Mouse (Mus musculus) CD4-positive naive resting alpha-beta T cell, adult 57 days (primary cell): ENCODE results near the gene Golt1b. TPM values are rescaled to one million over a fixed set of nuclear protein-coding genes. Genes with fewer than 3 reads are reported as not detected.

Experiments used
- total RNA-seq: library from RNA; stranded (reverse); gene quantifications from one replicate; pipeline ENCODE4 v1.2.4, GENCODE M21; 2023

Gene Golt1b
- total RNA-seq: 26.7 TPM

DNA sequence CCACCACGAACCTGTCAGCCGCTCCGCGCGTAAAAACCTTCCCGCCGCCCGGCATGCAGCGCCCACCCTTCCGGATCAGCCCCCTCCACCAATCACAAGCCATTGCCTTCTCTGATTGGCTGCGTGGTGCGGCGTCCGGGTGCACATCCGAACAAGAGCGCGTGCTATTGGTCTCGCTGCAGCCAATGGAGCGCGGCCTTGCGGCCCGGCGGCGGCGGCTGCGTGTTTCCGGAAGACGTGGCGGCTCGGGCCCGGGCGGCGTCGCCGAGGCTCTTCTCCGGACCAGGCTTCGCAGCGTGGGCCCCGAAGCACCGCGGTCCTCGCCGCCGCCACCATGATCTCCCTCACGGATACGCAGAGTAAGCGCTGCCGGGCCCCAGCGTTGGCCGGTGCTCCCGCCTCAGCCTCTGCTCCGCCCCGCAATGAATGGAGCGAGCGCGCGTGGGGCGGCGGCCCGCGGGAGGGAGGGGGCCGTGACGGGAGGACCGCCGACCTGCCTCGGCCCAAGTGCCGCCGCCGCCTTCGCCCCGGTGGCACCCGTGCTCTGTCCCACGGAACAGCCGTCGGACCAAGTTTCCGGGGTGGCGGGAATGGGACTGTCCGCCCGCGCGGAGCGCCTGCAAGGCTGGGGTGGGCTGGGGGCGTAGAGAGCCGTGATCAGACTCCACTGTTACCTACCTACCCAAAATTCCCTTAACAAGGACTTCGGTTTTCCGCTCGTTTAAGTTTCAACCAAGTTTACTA, at the start of gene Golt1b, which contains the start of gene Recql:
Gene Golt1b (plus strand): TSS at position 211 of the 744 bp plus-strand sequence.
Gene Recql (minus strand): TSS at position 77 of the 744 bp plus-strand sequence.

DNA sequence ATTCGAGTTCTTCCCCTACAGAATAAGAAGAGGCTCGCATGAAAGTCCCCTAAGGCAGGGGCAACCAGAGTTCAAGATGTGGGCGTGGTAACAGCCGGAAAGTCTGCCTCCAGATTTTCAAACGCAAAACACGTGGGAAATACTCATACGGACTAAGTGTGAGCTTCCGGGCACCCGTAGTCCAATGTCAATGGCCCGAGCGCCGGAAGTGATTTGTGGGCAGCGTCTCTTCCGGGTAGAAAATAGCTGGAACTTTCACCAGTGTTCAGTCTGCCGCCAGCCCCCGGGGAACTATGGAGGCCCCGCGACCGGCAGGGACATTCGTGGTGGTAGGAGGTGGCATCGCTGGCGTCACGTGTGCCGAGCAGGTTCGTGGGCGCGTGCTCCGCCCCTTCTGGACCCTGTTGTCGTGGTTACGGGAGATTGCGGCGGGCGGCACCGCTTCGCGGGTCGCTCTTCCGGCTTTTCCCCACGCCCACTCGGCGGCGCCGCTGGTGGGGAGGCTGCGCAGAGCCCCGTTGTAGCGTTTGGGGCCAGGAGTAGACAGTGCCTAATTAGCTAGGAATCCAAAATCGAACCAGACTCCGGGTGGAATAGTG, 41.5 kb upstream of the Golt1b start, which contains the start of gene Pyroxd1:
Gene Pyroxd1 (plus strand): TSS at position 215 of the 599 bp plus-strand sequence.

DNA sequence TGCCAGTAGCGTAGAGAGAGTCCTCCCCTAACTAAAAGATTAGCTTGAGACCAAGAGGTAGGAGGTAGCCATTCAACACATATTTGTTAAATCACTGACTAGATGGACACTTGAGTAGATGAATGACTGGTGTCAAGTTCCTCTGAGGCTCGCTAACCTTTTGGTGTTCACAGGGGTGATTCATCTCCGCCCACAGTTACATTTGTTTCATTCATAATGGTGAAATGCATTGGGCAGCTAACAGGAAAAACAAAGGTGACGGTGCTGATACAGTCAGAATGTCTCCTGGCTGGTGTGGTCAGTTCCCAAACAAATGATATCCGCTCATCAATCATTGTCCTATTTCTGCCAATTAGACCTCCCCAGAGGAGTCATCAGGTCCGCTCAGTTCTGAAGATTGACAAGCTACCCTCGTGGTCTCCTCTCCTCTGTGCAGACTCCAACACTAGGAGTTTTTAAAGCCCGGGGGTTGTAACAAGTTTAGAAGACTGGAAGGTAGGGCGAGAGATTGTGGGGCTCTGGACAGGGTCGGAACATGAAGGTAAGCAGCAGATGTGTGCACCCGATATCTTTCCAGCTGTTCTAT, 26.0 kb downstream of the Golt1b start, which contains the start of gene Spx:
Gene Spx (plus strand): TSS at position 536 of the 586 bp plus-strand sequence.

Other genes starting within 250 kb of the Golt1b start
- gene Slco1a6, start 178.7 kb upstream of the Golt1b start, total RNA-seq: 4.0 TPM
- gene Iapp, start 88.8 kb upstream of the Golt1b start, total RNA-seq: not detected
- not detected for gene Slco1a5, start 64.2 kb upstream of the Golt1b start, total RNA-seq
- gene Pyroxd1, start 41.6 kb upstream of the Golt1b start, total RNA-seq: 25.4 TPM
- gene Recql, start 134 bp upstream of the Golt1b start, total RNA-seq: 35.5 TPM
- 0.41 TPM for gene Spx, start 26.2 kb downstream of the Golt1b start, total RNA-seq
- gene Gys2, start 85.9 kb downstream of the Golt1b start, total RNA-seq: not detected
- gene Ldhb, start 120.7 kb downstream of the Golt1b start, total RNA-seq: 32.8 TPM
- gene Kcnj8, start 184.4 kb downstream of the Golt1b start, total RNA-seq: 0.33 TPM